Mouse (Mus musculus) left cerebral cortex, postnatal 10 days (tissue): ENCODE data around the gene Samd4. TPM values are rescaled to one million over a fixed set of nuclear protein-coding genes. Genes with fewer than 3 reads are reported as not detected.

ENCODE experiments used
- DNase-seq, 2 experiments: peaks; one replicate each; pipeline ENCODE4 v3.0.0; 2021 to 2022; ENCODE audit warnings: low spot score in 2 of 2, mixed read lengths in 1 of 2; ENCODE audit errors: extremely low spot score in 1 of 2
- intact Hi-C: fragments of 180-260 bp; cut with DNase I; formaldehyde crosslinking; loops from one replicate; pipeline ENCODE4 v1.15.1; 2025
- total RNA-seq, 2 experiments: library from RNA; stranded (reverse); gene quantifications; 2 replicates each; pipeline ENCODE4 v1.2.3; 2021

The Samd4 gene
- total RNA-seq, 2 experiments from 2014 or later: 20.5 to 22.8 TPM

DNA sequence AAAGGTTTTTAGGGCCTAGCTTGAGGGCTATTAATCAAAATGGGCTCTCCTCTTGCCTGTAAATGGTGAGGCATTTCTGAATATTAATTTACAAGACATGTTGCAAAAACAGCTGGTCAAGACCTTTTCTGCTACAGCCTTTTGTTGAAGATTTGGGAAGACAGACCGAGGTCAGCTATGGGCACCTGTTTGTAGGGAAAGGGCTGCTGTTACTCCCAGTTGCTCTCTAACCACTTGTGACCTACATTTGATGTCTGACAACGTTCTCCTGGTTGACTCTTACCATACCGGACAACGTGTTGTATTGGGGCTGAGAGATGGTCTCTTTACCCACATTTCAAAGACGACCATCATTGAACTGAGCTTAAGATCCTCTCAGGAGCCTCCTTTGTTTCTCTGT, 15.3 kb downstream of the Samd4 start:
- intact Hi-C loops: no loop called here

DNA sequence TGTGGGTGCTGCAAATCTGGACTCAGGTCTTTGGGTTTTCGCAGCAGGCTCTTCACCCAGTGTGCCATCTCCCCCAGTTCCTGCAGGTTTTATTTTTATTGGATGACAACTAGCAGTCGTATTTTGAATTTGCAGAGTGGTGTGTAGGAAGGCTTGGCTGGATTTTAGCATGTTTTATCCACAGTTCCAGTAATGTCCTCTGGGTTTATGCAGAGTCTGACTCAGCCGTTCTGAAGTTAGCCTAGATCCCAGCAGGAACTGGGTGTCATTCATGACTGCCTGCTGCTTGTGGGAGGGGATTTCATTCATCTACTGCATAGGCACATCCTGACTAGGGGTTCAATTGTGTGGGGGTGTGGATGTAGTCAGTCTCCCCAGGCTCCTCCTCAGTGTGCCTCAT, 16.0 kb downstream of the Samd4 start:
- intact Hi-C loops: no loop called here
- no peak for DNase-seq

More for the DNA sequence above, 15.3 kb downstream of the Samd4 start:
- DNase-seq: no peak

DNA sequence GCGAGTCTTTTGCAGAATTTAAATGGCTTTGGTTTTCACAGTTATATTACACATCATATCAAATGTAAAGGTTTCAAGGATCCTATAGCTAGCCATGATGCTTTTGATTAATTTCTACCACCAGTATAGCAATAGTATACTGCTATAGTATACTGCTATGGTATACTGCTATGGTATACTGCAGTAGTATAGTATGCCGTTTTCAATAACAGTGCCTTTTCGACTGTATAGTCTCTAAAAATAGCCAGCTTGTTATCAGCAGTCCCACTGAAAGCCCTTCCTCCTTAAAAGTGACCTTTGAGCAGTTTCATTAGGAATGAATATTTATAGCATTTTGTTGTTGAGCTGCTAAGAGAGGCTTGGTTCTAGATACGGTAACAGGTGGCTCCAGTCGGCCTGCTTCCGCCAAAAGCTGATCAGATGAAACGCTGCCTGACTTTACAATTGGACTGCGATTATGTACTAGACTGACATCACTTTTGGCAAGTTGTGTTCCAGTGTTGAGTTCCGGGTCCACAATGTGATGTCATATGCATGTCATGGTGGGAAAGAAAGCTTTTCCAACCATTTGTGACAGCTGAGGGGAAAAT, 19.9 kb downstream of the Samd4 start:
- intact Hi-C loops: no loop called here

DNA sequence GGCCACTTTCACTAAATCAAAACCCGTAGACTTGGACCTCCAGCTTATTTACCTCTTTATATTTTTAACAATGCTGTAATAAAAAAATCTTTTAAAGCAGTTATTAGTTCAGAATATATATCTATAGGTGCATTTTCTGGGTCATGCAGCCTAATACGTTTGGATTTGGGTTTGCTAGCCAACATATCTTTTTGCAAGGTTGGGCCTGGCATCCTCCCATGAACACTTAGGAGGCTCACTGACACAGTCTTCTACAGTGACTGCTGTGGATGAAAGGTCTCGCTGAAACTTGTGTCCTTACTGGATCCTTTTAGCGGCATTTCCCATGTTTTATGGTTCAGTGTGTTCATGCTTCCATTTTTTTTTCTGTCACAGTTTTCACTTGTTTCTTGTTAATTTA, 21.6 kb downstream of the Samd4 start:
- intact Hi-C loops: no loop called here

More for the DNA sequence above, 19.9 kb downstream of the Samd4 start:
- no peak for DNase-seq

DNA sequence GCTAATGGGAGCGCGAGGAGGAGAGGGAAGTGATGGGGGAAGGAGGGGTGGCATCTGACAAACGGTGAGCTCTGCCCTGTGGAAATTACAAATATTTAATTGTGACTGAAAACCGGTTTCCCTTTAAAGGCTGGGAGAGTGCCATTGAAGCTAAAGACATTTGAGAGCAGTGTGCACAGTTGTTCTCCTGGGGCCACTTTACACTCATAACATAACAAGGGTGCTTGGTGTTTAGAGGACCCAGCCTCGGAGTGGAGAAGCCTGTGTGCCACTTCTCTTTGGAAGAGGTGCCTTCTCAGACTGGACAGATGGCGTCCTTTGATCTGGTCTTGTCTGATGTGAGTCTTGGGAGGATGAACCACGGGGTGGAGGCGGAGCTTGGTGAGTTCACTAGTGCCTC, 26.2 kb downstream of the Samd4 start:
- no peak for DNase-seq
- intact Hi-C loops: no loop called here

More for the DNA sequence above, 21.6 kb downstream of the Samd4 start:
- DNase-seq: no peak

DNA sequence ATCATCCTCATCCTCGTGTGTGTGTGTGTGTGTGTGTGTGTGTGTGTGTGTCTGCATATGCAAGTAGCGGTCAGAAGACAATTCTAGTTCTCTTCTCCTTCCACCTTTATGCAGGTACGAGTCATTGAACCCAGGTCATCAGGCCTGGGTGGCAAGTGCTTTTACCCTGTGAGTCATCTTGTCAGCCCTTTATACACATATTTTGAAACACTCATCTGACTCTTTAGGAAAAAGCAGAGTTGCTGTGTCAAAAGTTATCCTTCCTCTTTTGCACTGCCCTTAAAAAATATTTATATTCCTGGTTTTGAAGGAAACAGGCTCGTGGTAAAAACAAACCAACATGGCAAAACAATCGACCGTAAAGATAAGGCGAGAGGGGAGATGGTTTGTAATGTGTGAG, 29.8 kb downstream of the Samd4 start:
- intact Hi-C loops: no loop called here
- no peak for DNase-seq

DNA sequence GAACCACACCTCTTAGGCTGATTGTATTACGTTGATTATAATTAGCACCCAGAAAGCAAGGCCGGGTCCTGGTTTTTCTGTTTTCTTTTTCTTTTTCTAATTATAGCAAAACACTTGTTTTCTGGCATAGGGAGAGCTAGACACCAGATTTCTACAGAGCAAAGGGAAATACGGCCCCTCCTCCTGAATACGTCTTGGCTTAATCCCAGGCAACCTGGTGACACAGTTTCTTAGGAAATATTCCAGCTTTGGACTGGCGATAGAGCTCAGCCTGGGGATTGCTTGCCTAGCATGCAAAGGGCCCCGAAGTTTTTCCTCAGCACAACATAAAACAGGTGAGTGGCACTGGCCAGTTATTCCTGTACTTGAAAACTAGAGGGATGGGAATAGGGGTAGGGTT, 31.7 kb downstream of the Samd4 start:
- intact Hi-C loops: no loop called here

DNA sequence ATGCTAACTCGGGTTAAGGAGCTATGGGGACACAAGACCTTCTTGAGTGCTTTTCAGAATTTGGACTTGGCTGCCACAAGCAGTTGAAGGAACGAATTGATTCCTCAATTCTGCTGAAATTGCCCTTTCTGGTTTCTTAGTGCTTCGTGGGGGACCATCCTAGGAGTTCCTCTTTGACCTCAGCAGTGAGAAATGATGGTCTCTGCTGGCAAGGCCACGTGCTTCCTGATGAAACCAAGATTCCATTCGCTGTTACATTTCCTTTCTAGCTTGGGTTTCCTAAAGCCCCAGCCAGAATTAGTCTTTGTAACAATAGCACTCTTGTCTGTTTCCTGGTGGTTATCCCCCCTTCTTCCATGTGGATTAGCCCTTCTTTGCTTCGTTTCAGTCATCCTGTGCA, 32.9 kb downstream of the Samd4 start:
- DNase-seq: no peak
- intact Hi-C loops: no loop called here

More for the DNA sequence above, 31.7 kb downstream of the Samd4 start:
- no peak for DNase-seq

DNA sequence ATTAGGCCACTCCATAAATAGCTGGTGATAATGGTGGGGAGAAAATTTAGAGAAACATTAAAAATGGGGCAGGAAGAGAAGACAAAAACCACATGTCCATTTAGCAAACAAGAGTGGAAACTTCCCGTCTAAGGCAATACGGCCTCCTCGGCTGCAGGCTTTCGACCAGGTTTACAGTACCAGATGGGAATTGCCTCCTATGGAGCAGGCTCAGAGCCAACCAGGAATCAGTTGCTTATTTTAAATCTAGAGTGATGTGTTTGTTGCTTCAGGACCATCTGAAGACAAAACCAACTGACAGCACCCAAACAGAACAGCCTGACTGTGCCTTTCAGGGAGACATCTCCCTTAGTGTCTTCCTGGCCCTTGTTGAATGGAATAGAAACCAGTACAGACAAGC, 33.9 kb downstream of the Samd4 start:
- intact Hi-C loops: no loop called here

DNA sequence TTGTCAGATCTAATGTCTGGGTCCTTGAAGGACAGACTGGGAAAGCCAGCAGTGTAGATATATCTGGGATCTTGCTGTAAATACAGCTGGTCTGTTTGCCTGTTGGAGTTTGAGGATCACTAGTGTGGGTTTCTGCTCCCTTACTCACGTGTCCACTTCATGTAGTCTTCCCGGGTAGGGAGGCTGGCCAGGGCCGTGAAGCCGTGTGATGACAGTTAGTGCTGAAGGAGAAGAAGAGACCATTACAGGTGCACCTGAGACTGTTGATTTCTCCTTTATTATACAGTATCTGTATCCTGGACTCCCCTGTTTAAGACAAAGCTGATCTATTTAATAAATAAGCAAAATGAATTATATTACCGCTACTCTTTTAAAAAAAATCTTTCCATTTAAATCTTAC, 34.5 kb downstream of the Samd4 start:
- intact Hi-C loops: no loop called here
- DNase-seq: no peak

More for the DNA sequence above, 33.9 kb downstream of the Samd4 start:
- peak in 1 of 2 experiments; percentile 57 for DNase-seq

DNA sequence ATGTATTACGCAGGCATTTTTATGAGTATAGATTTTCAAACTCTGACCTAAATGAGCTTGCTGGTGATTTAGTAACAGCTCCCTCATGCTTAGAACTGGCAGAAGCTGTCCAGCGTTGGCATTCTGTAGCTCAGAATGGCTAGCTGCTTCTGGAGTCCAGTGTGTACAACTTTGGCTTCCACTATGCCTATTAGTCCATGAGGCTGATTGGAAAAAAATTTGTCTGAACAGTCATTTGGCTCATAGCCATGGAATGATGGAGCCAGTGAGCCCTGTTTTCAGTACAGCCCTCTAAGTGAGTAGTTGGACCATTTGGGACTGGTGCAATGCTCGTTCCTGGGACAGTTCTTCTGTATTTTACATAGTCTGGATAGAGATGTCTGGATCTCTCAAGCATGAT, 34.9 kb downstream of the Samd4 start:
- DNase-seq: no peak
- intact Hi-C loops: no loop called here

DNA sequence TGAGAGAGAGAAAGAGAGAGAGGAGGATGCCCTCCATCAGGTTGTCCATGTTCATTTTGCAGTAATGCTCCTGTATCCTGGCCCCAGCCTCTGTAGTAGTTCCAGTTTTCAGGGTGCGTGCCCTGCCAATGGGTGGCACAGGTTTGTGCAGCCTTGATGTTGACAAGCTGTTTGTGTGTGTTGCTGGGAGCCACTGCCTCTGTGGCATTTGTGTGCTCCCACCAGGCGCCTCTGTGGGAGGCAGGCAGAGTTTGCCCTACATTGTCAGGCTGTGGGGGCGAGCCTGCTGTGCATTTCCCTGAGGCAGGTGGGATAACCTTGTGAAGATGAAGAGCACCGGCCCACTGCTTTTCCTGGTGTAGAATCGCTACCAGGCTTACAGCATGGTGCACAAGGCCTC, 37.8 kb downstream of the Samd4 start:
- intact Hi-C loops: no loop called here
- DNase-seq: no peak

DNA sequence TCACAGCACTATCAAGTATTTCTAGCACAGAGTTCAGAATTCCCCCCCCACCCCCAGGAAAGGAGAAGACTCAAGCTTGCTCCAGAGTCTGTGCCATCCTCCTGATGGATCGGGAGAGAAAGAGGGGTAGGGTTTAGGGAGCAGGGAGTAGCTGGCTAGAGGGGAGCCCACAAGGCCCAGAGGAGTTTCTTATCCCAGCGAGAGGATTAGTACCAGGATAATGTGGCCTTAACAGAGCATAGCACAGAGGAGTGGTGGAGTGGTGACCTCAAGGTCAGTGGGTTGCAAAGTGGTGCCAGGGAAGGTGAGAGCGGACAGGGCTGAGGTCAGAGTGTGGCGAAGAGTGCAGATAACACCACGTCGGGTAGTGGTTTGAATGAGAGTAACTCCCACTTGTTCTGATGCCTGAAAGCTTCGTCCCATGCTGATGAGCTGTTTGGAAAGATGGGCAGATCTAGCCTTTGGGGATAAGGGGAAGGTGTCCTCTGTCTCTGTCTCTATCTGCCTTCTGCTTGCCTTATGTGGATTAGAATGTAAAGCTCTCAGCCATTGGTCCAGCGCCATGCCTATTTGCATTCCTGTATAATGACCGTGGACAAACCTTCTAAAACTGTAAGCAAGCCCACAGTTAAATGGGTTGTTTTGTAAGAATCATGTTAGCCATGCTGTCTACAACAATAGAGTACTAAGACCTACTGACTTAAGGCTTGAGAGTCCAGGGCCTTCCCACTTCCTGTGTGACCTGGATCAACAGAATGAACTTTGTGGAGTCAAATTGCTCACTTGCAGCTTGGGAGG, 38.7 kb downstream of the Samd4 start:
- no peak for DNase-seq
- intact Hi-C loops: no loop called here

DNA sequence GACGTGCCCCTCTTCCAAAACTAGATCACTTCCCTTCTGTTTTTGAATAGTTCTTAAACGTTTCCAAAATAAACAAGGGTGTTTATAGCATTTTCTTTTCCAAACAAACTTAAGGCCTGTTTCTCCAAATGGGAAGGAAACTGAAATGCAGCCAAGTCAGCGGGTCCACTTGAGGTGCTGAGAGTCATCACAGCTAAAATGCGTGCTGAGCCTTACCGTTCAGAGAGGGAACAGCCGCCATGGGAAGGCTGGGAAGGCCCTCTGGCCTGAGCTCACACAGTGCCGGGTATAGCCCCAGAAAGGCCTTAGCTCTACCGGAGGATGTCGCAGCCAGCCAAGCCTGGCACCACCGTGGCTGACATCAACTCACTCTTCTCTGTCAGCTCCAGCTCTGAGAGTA, 41.3 kb downstream of the Samd4 start:
- peak in 1 of 2 experiments; percentile 85 for DNase-seq
- intact Hi-C loops: no loop called here

DNA sequence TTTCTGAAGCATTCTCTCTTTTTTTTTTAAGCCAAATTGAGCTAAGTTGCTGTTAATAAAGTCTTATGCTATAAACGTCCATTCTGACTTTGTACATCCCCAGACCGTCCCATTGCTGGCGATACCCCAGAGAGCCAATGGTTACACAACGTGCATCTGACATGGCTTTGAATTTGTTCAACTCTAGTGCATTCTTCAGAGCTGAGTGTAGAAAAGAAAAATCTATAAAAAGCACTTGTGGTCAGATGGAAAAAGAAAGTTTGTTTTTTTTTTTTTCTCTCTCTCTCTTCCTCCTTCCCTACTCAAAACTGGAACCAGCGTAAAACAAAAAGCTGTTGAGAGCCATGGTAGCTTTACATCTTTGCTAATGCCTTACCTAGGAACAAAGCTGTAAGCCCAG, 41.8 kb downstream of the Samd4 start:
- intact Hi-C loops: no loop called here
- no peak for DNase-seq

DNA sequence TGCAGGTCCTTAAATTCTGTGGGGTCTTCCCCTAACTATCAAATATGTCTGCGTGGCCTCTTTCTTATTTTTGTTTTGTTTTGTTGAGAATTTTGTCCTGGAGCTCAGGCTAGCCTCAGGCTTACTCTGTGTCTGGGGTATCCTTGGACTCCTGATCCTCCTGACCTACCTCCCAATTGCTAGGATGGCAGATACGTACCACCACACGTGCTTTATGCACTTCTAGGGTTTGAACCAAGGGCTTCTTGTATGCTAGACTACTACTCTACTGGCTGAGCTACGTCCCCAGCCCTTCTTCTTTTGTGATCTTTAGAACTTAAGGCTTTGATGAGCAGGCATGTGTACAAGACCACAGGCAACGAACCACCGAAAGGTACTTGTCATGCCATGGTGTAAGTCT, 45.9 kb downstream of the Samd4 start:
- no peak for DNase-seq
- intact Hi-C loops: no loop called here

DNA sequence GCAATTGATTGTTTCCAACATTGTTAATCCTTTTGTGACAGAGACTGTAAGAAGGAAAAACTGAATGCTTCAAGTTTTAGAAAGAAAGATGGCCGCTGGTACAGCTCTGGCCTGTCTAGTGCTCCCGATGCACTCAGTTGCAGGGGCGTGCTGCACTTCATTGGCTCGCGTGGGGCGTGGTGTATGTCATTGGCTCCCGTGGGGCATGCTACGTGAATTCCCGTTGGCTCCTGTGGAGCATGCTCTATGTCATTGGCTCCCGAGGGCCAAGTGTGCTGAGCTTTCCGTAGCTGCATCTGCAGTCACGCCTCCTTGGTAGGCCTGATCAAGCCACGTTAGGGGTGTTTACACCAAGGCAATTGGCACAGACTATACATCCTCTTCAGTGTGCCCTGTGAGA, 49.5 kb downstream of the Samd4 start:
- no peak for DNase-seq

DNA sequence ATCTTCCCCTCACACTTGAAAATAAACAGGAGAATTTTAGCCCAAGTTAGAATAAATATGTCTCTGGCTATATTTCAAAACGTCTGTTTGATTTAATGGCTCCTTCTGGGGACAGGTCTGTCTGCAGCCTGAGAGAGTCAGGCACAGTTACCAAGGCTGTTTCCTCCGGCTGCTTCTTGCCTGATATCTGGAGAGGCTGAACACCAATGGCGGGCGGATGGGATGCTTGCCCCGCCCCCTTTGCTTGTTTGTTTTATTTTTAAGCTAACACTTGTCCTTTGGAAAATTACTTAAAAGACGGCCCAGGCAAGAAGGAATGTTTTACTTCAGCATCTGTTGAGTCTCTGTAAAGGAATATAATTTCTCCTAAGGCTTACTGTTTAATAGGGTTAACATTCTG, 50.1 kb downstream of the Samd4 start:
- intact Hi-C loops: no loop called here
- DNase-seq: no peak

More for the DNA sequence above, 49.5 kb downstream of the Samd4 start:
- intact Hi-C loops: no loop called here

DNA sequence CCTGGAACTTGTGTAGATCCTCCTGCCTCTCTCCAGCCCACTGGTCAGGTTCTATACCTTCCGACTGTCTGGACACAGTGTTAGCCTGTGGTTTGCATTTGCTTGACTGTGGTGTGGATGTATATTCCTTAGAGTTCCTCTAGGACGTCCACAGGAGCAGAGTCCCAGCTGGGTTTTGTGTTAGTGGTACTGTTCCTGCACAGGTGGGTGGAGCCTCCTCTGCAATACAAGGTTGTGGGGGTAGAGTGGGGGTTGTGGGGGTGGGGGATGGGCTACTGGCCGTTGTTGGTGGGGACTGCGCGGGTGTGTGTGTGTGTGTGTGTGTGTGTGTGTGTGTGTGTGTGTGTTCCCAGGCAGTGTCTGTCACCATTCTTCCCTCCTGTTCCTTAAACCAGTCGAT, 58.4 kb downstream of the Samd4 start:
- intact Hi-C loops: no loop called here
- DNase-seq: no peak
